Mouse (Mus musculus) midbrain, embryonic 15.5 days (tissue): Measurements from ENCODE around the gene Sh3bgrl3. TPM values are rescaled to one million over a fixed set of nuclear protein-coding genes. Genes with fewer than 3 reads are reported as not detected.
A peak's percentile ranks its signal among the peaks of the same experiment; 100 is the strongest.

Experiments used
- ATAC-seq: fragments of 200-750 bp; cut with Nextera tagmentation; replicated peaks from 2 replicates; pipeline ENCODE4 v1.8.0; 2017; ENCODE audit warnings: moderate TSS enrichment
- H3K27ac ChIP-seq: fragments of 300-500 bp; sonication (generic); 2 replicates; pipeline ENCODE4 v1.5.1; 2015; ENCODE audit warnings: mild to moderate bottlenecking, inconsistent platforms
- H3K27me3 ChIP-seq: fragments of 300-500 bp; sonication (generic); replicated peaks from 2 replicates; pipeline ENCODE4 v1.6.1; 2015; ENCODE audit warnings: inconsistent platforms
- H3K36me3 ChIP-seq: fragments of 300-500 bp; sonication (generic); replicated peaks from 2 replicates; pipeline ENCODE4 v1.6.1; 2015; ENCODE audit warnings: inconsistent platforms
- H3K4me1 ChIP-seq: fragments of 300-500 bp; sonication (generic); 2 replicates; pipeline ENCODE4 v1.6.1; 2015; ENCODE audit warnings: inconsistent platforms
- H3K4me2 ChIP-seq: fragments of 300-500 bp; sonication (generic); 2 replicates; pipeline ENCODE4 v1.6.1; 2015; ENCODE audit warnings: inconsistent platforms, mild to moderate bottlenecking, moderate library complexity
- H3K4me3 ChIP-seq: fragments of 300-500 bp; sonication (generic); 2 replicates; pipeline ENCODE4 v1.5.1; 2015; ENCODE audit warnings: mild to moderate bottlenecking, inconsistent platforms
- H3K9ac ChIP-seq: fragments of 300-500 bp; sonication (generic); 2 replicates; pipeline ENCODE4 v1.6.1; 2015; ENCODE audit warnings: mild to moderate bottlenecking, inconsistent platforms
- H3K9me3 ChIP-seq: fragments of 300-500 bp; sonication (generic); 2 replicates; pipeline ENCODE4 v1.6.1; 2016; ENCODE audit warnings: inconsistent platforms
- WGBS: fragments of 180-500 bp; shearing (Covaris S2); methylation state at CpG from one replicate; pipeline ENCODE4 v1.1.7; 2015; ENCODE audit warnings: mixed read lengths; 5-methylcytosine and 5-hydroxymethylcytosine counted together
- polyA plus RNA-seq: library from polyadenylated mRNA; unstranded; fragments of >200 nt; fragmentation: Nextera tagmentation; extraction: Ambion mirVana; gene quantifications from 2 replicates; pipeline ENCODE4 v1.2.1, GENCODE M21; 2015

The Sh3bgrl3 gene
- polyA plus RNA-seq, 1 experiment from 2014 or later, result 393 TPM

DNA sequence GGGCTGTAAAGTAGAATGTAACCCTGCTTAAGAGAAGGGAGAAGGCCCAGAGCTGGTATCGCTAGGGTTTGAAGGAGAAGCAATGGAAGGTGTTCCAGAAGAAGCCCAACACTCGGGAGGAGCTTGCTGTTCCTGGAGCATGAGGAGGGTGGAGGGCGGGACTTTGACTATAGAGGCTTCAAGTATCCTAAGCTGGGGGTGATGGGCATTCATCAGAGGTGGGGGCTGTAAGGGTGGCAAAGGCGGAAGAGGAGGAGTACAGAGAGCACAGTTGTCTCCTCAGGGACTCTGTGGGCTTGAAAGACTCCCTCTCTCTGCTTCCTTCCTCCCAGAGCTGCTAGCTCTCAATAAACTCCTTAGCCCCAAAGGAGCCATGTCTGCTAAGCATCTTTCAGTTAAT lies 28.3 kb downstream of the Sh3bgrl3 start:
- ATAC-seq, result no peak
- Histone ChIP-seq H3K9ac (no peak overlapping the region), H3K27me3 (no peaks in the 10 kb centered on the region), H3K4me1 (peaks cover 8% of the 10 kb centered on the region), H3K4me3 (no peak overlapping the region), H3K9me3 (no peaks in the 10 kb centered on the region), H3K27ac (no peak overlapping the region), H3K36me3 (no peaks in the 10 kb centered on the region), H3K4me2 (no peak overlapping the region)
- 89% methylated on average over 4 of the region's 4 CpGs for WGBS

DNA sequence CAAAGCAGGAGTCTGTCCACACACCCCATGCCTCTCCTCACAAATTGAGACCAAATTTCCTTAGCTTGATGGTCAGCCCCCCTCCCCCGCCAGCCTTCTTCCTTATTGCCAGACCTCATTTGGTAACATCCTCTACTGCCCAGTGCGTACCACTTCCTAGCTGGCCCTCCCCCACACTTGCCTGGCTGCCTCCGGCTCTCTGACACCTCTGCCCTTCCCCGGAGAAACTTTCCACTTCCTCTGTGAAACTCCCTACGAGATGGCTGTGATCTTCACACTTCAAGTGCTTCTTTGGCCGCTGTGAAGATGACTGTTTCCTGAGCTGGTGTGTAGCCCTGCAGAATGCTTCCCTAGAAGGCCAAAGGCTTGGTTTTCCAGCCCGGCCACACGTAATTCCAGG lies 30.0 kb downstream of the Sh3bgrl3 start:
- WGBS, result 73% methylated on average over 8 of the region's 8 CpGs
- no peaks in the 10 kb centered on the region for H3K27me3 ChIP-seq
- H3K4me3 ChIP-seq, result no peak overlapping the region
- H3K9ac ChIP-seq, result no peak overlapping the region
- no peak overlapping the region for H3K4me2 ChIP-seq
- no peak overlapping the region for H3K27ac ChIP-seq
- no peaks in the 10 kb centered on the region for H3K9me3 ChIP-seq
- H3K4me1 ChIP-seq, result peaks cover 8% of the 10 kb centered on the region
- no peak for ATAC-seq
- H3K36me3 ChIP-seq, result no peaks in the 10 kb centered on the region

DNA sequence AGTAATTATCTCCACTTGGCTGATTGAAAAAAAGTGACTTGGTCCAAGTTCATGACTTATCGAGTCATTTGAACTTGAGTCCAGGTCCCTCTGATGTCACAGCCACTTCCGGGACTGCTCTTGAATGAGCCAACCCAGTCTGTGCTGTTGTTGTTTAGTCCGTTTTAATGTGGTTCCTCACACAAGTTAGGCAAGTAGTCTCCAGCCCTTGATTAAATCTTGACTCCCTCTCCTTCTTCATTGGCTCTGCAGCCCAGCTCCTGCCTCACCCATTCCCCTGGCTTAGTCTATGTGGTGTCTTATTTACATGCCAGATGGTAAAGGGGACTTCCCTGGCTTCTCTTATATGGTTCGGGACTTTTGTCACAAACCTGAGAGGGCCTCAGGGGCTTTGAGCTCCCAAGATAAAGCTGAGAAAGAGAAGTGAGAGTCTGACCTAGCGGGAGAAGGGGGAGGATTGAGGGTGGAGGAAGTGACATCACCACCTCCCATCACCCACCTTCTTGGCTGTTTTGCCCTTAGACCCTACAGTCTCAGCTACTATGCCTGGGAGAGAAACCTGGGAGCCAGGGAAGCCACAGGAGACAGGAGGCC lies 31.5 kb downstream of the Sh3bgrl3 start:
- Histone ChIP-seq H3K27me3 (no peaks in the 10 kb centered on the region), H3K36me3 (no peaks in the 10 kb centered on the region), H3K9ac (no peak overlapping the region), H3K27ac (no peak overlapping the region), H3K4me3 (no peak overlapping the region), H3K9me3 (no peaks in the 10 kb centered on the region), H3K4me2 (no peak overlapping the region), H3K4me1 (no peaks in the 10 kb centered on the region)
- WGBS, result 80% methylated on average over 5 of the region's 5 CpGs
- no peak for ATAC-seq

DNA sequence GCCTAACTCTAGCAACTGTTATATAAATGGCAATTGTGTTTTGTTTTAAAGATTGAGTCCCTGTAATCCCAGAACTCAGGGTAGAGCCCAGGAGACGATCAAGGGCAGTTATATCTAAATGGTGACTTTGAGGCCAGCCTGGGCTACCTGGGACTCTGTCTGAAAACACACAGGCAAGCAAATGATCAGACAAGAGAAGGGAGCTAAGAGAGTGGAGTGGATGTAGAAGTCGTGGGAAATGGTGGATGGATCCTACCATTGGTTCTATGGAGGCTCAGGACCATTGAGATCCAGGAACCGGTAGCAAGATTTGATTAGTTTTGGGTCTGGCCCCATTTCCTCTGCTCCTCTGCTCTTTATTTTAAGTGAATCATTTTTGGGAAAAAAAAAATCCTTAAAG lies 32.5 kb downstream of the Sh3bgrl3 start:
- Histone ChIP-seq H3K36me3 (no peaks in the 10 kb centered on the region), H3K4me1 (no peaks in the 10 kb centered on the region), H3K4me2 (no peak overlapping the region), H3K27me3 (no peaks in the 10 kb centered on the region), H3K4me3 (no peak overlapping the region), H3K9me3 (no peaks in the 10 kb centered on the region), H3K9ac (no peak overlapping the region), H3K27ac (no peak overlapping the region)
- 81% methylated on average over 3 of the region's 3 CpGs for WGBS
- no peak for ATAC-seq

DNA sequence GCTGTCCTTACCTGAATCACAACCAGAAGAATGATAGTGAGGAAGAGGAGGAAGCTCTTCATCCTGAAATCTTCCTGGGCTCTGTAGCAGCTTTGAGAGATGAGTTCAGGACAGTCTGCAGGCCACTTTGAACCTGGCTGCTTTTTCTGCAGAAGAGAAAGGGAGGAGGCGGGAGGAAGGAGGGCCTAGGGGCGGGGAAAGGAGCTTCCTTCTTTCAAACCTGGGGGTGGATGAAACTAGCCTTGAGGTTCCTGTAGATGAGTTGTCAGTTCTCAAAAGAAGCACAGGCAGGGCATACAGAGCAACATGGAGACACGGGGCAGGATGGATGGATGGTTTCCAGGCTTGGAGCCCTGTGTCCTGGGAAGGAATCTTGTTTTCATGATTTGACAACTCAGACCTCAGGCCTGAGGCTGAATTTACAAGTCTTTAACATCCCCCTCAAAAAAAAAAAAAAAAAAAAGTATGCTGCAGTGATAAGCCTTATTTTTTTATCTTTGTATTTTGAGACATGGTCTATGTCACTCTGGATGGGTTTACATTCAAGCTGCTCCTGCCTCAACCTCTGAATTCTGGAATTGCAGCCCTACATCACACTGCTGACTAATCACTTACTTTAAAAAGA lies 33.6 kb downstream of the Sh3bgrl3 start, which contains the start of gene Cd52:
TSS of gene Cd52 (minus strand) at position 160 of the 625 bp plus-strand sequence.
- Histone ChIP-seq H3K4me1 (no peaks in the 10 kb centered on the region), H3K9ac (no peak within 1 kb of the TSS), H3K27ac (no peak within 1 kb of the TSS), H3K4me2 (no peak within 1 kb of the TSS), H3K36me3 (no peaks in the 10 kb centered on the region), H3K9me3 (no peaks in the 10 kb centered on the region), H3K4me3 (no peak within 1 kb of the TSS), H3K27me3 (no peaks in the 10 kb centered on the region)
- ATAC-seq, result no peak
- WGBS, result 52% methylated on average over 3 of the region's 3 CpGs

DNA sequence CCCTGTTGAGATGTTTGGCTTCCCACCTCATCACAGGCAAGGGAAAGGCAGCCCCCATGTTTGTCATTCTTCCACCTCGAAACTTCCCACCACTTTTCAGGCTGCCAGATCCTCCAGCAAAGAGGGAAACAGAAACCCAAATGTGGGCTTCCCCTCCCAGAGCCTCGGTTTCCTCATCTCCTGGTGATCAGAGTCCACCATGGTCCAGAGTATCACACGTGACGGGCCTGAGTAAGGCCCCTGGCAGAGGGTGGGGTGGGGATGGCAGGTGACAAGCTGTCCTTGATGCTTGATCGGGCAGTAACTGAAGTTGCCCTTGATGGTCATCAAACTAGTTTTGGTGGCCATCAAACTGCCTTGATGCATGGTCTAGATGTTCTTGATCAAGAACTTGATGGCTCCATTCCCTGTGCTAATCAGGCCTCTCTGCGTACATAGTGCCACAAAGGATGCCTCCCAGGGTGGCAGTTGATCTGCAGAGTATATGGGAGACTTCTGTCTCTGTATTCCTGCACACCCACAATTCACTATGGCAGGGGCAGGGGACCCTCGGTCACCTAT lies 34.5 kb downstream of the Sh3bgrl3 start:
- H3K36me3 ChIP-seq, result no peaks in the 10 kb centered on the region
- H3K27ac ChIP-seq, result no peak overlapping the region
- no peaks in the 10 kb centered on the region for H3K4me1 ChIP-seq
- no peak overlapping the region for H3K4me2 ChIP-seq
- ATAC-seq, result no peak
- H3K4me3 ChIP-seq, result no peak overlapping the region
- WGBS, result 85% methylated on average over 7 of the region's 7 CpGs
- H3K9me3 ChIP-seq, result no peaks in the 10 kb centered on the region
- no peaks in the 10 kb centered on the region for H3K27me3 ChIP-seq
- H3K9ac ChIP-seq, result no peak overlapping the region

DNA sequence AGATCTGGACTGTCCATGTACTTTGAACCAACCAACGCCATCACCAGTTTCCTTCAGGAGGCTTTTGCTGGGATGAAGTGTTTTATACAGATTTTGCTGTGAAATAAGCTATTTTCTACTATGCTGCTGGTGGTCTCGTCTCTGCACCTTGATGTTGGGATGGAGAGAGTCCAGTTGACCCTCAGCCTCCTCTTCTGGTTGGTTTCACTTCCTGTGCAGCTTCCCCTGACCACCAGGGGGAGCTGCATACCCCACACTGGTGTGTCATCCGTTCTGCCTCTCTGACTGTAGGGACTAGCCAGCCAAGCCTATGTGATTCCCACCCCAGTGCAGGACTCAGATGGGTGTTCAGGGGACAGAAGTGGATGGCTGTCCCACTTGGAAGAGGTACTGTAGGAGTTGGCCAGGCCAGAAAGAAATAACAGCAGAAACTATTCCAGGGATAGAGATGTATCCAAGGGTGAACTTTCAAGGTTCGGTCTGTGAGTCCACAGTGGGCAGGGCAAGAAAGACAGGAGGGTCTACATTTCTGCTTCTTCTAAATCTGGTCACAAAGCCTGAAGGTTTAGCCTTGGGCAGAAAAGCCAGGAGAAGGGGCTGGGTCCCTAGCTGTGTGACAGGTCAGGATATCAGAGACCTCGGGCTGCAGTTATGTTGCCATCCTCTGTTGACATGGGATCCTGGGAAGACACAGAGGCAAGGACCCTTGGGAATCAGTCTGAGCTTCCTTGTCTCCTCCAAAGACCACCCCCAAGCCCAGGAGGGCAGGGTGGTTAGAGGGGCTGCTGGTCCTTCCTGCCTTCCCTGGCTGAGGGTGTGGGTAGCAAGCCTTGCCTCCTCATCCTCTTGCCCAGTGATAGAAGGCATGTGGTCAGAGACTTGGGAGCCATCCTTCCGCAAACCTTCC lies 36.0 kb downstream of the Sh3bgrl3 start:
- H3K27ac ChIP-seq, result no peak overlapping the region
- no peaks in the 10 kb centered on the region for H3K36me3 ChIP-seq
- H3K4me3 ChIP-seq, result no peak overlapping the region
- H3K9me3 ChIP-seq, result no peaks in the 10 kb centered on the region
- ATAC-seq, result no peak
- no peak overlapping the region for H3K4me2 ChIP-seq
- no peak overlapping the region for H3K9ac ChIP-seq
- no peaks in the 10 kb centered on the region for H3K4me1 ChIP-seq
- no peaks in the 10 kb centered on the region for H3K27me3 ChIP-seq
- WGBS, result 73% methylated on average over 6 of the region's 6 CpGs

DNA sequence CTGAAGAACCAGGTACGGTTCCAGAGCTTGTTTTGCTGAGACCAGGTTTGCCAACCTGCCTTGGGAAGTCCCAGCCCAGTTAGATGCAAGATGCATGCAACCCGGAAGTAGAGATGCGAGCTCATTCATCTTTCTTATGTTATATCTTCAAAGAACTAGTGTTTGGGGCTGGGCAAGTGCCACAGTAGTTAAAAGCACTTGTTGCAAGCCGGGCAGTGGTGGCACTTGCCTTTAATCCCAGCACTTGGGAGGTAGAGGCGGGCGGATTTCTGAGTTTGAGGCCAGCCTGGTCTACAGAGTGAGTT lies 37.4 kb downstream of the Sh3bgrl3 start:
- Histone ChIP-seq H3K27me3 (no peaks in the 10 kb centered on the region), H3K36me3 (no peaks in the 10 kb centered on the region), H3K4me2 (no peak overlapping the region), H3K4me1 (no peaks in the 10 kb centered on the region), H3K9me3 (no peaks in the 10 kb centered on the region), H3K4me3 (no peak overlapping the region), H3K27ac (no peak overlapping the region), H3K9ac (no peak overlapping the region)
- WGBS, result 86% methylated on average over 6 of the region's 6 CpGs
- ATAC-seq, result no peak

DNA sequence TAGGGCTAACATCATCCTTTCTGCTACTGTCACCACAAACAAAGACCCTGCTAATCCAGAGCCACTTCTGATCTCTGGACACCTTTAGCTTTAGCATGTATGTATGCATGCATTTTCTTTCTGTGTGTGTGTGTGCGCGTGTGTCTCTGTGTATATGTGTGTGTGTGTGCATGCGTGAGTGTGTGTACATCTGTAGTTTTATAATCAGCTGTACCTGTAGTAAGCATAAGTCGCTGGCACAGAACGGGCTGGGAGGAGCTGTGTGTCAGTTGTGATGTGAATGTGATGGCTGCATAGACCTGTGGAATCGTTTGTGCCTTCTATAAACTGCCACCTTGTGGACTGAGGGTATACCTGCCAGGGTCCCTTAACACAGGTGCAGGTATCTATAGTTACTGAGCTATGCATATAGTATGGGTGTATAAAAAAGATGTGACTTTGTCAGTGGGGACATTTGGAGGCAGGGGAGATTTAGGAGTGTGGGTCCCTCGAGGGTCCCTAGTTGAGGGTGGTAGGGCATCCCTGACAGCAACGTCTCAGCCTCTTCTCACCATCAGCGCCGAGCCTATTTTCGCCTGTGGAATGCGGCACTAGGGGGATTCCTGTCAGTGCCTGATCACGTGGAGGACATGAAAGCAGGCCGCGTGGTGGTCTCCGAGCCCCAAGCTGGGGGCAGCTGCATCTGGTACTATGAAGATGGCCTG lies 37.9 kb downstream of the Sh3bgrl3 start:
- no peak overlapping the region for H3K4me2 ChIP-seq
- H3K9me3 ChIP-seq, result no peaks in the 10 kb centered on the region
- no peak overlapping the region for H3K9ac ChIP-seq
- H3K4me3 ChIP-seq, result no peak overlapping the region
- H3K27me3 ChIP-seq, result no peaks in the 10 kb centered on the region
- H3K36me3 ChIP-seq, result no peaks in the 10 kb centered on the region
- no peak overlapping the region for H3K27ac ChIP-seq
- no peak for ATAC-seq
- 86% methylated on average over 16 of the region's 16 CpGs for WGBS
- no peaks in the 10 kb centered on the region for H3K4me1 ChIP-seq

DNA sequence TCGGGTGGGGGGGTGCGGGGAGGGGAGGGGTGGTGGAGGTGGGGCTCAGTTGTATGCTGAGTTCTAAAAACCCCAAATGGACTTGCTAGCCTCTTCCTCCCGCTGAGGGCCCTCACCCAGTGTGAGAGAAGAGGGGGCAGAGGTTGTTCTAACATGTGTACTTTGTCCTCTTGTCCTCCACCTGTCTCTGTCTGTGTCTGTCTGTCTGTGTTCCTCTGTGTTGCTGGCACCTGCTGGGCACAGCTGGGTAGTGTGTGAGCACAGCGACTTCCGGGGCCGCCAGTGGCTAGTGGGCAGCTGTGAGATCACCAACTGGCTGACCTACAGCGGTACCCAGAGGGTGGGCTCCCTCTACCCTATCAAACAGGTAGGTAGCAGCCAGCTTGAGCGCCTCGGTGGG lies 39.6 kb downstream of the Sh3bgrl3 start:
- H3K4me1 ChIP-seq, result no peaks in the 10 kb centered on the region
- H3K4me2 ChIP-seq, result no peak overlapping the region
- ATAC-seq, result no peak
- H3K36me3 ChIP-seq, result no peaks in the 10 kb centered on the region
- no peaks in the 10 kb centered on the region for H3K9me3 ChIP-seq
- H3K27ac ChIP-seq, result no peak overlapping the region
- no peak overlapping the region for H3K9ac ChIP-seq
- H3K27me3 ChIP-seq, result no peaks in the 10 kb centered on the region
- H3K4me3 ChIP-seq, result no peak overlapping the region
- 84% methylated on average over 9 of the region's 9 CpGs for WGBS

DNA sequence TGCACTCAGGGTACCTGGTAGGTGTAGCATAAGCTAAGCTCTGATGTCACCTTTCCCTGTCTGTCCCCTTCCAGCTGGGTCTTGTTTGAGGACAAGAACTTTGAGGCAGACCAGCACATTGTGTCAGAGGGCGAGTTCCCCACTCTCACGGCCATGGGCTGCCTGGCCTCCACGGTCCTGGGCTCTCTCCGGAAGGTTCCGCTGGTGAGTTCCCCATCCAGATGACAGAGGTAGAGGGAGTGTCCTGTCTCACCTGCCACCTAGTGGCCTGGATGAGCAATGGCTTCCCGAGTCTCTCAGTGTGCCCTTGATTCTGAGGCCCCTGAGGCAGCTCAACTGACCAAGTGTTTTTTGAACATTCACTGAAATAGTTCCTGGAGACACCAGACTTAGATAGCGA lies 41.2 kb downstream of the Sh3bgrl3 start:
- Histone ChIP-seq H3K9me3 (no peaks in the 10 kb centered on the region), H3K9ac (no peak overlapping the region), H3K27ac (no peak overlapping the region), H3K27me3 (peaks cover 5% of the 10 kb centered on the region), H3K4me2 (peak overlapping the region; percentile 28; the same call in 1 of the 2 replicates), H3K4me3 (no peak overlapping the region), H3K36me3 (no peaks in the 10 kb centered on the region), H3K4me1 (peaks cover 2% of the 10 kb centered on the region; the same call in 1 of the 2 replicates)
- 40% methylated on average over 7 of the region's 7 CpGs for WGBS
- no peak for ATAC-seq

DNA sequence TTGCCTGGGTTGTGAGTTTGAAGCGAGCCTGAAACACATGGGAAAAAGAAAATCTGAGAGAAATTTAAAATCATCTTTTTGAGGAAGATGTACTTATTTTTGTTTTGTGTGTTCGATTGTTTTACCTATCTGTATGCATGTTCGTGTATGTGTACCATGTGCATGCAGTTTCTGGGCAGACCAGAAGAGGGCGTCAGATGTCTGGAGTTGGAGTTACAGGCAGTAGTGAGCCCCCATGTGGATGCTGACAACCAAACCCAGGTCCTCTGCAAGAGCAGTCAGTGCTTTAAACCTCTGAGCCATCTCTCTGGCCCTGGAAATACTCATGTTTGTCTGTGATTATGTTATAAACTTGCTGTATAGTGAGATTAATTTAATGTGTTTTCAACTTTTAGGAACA lies 43.6 kb downstream of the Sh3bgrl3 start:
- H3K9ac ChIP-seq, result no peak overlapping the region
- H3K27me3 ChIP-seq, result peaks cover 25% of the 10 kb centered on the region
- H3K4me3 ChIP-seq, result no peak overlapping the region
- WGBS, result 94% methylated on average over 4 of the region's 4 CpGs
- H3K4me1 ChIP-seq, result peaks cover 13% of the 10 kb centered on the region; the same call in 1 of the 2 replicates
- H3K9me3 ChIP-seq, result no peaks in the 10 kb centered on the region
- no peak overlapping the region for H3K27ac ChIP-seq
- no peak overlapping the region for H3K4me2 ChIP-seq
- ATAC-seq, result no peak
- no peaks in the 10 kb centered on the region for H3K36me3 ChIP-seq
